In genomic region chr8:125645757-125646478, GRCm38 (mm10) we compare ENCODE assay signal across 32 mouse cellular contexts. TPM values are rescaled to one million over a fixed set of nuclear protein-coding genes. Genes with fewer than 3 reads are reported as not detected.
DNase-seq lines count a peak whose midpoint lies in the region; ATAC-seq and TF ChIP-seq lines count a peak whose summit lies in the region.
"Had no signal": no experiment of that assay in that cellular context is flagged by ENCODE, and none has a peak within 500 bp of the region (broad histone marks: within the 10 kb centered on the region; RNA-seq: fewer than 3 reads in every experiment).

No protein-coding gene starts in this region.

- peak; percentile 45 for DNase-seq in hindbrain, postnatal 0 days (ENCODE audit: low spot score)
- DNase-seq in hindbrain, embryonic 14.5 days (ENCODE audit: low spot score) = no peak
- DNase-seq in 3T3-L1 (ENCODE audit: low read depth, low spot score) = peak; percentile 29
- DNase-seq in CH12.LX (ENCODE audit: extremely low read depth) = peak; percentile 27
- DNase-seq in brain, embryonic 14.5 days (ENCODE audit: low read depth) = peak; percentile 64
- DNase-seq in heart, adult 8-10 months (ENCODE audit: low spot score) = no peak
- DNase-seq: adrenal gland, adult 2 months; cerebellum, adult 8-10 months; cerebellum, postnatal 25 days; gastrocnemius, postnatal 14 days; heart, postnatal 36 days; kidney, adult 9 months; kidney, postnatal 14 days; layer of hippocampus, adult 9-11 months; liver, embryonic 13.5 days; lung, adult 18-20 months; lung, postnatal 10 days; right cerebral cortex, postnatal 25 days had no signal

- no peak for TF ChIP-seq POLR2A in CH12.LX (IDR thresholded peaks at IDR 0.05; ENCODE audit: low read depth, low read length)
- TF ChIP-seq POLR2A in brain, embryonic 14.5 days (IDR thresholded peaks at IDR 0.05; ENCODE audit: borderline replicate concordance, extremely low read depth, insufficient read depth, insufficient read length, poor library complexity, severe bottlenecking) = no peak

- H3K27ac ChIP-seq in hindbrain, postnatal 0 days = no peak overlapping the region
- no peak overlapping the region for H3K27ac ChIP-seq in hindbrain, embryonic 14.5 days
- H3K27ac ChIP-seq in CH12.LX (ENCODE audit: insufficient read depth, low read depth) = no peak overlapping the region
- H3K27ac ChIP-seq: embryonic facial prominence, embryonic 12.5 days; forebrain, embryonic 12.5 days; limb, embryonic 10.5 days; limb, embryonic 15.5 days; liver, embryonic 13.5 days; macrophage; neural tube, embryonic 12.5 days; stomach, embryonic 15.5 days had no signal

- peak; percentile 13; the same call in 1 of the 2 replicates for TF ChIP-seq EP300 in CH12.LX (IDR thresholded peaks at IDR 0.05; ENCODE audit: low read length)

- H3K4me2 ChIP-seq in hindbrain, postnatal 0 days (ENCODE audit: low read depth, low read length) = no peak overlapping the region
- no peak overlapping the region for H3K4me2 ChIP-seq in hindbrain, embryonic 14.5 days (replicated peaks)
- H3K4me2 ChIP-seq in CH12.LX (ENCODE audit: insufficient read depth, low read depth, poor library complexity, severe bottlenecking) = no peak overlapping the region
- H3K4me2 ChIP-seq: embryonic facial prominence, embryonic 12.5 days; forebrain, embryonic 12.5 days; heart, embryonic 11.5 days; limb, embryonic 15.5 days; liver, embryonic 13.5 days; neural tube, embryonic 12.5 days; stomach, embryonic 15.5 days had no signal

- TF ChIP-seq RAD21 in CH12.LX (IDR thresholded peaks at IDR 0.05; ENCODE audit: low read depth, low read length) = no peak

- no peak for TF ChIP-seq CTCF in hindbrain, postnatal 0 days (IDR thresholded peaks at IDR 0.05; ENCODE audit: low read depth)
- no peak for TF ChIP-seq CTCF in CH12.LX (conservative IDR thresholded peaks at IDR 0.05 in 1 of 2, IDR thresholded peaks at IDR 0.05 in 1 of 2; ENCODE audit: low read depth in 2 of 2, low read length in 2 of 2)
- no peak for TF ChIP-seq CTCF in brain, embryonic 14.5 days (IDR thresholded peaks at IDR 0.05; ENCODE audit: borderline replicate concordance, extremely low read depth, insufficient read depth, insufficient read length)

- no peak overlapping the region for H3K4me3 ChIP-seq in hindbrain, postnatal 0 days (ENCODE audit: low read length)
- no peak overlapping the region for H3K4me3 ChIP-seq in hindbrain, embryonic 14.5 days (replicated peaks; ENCODE audit: low read length)
- H3K4me3 ChIP-seq in CH12.LX (replicated peaks in 1 of 3; ENCODE audit: low read depth in 2 of 3, low read length in 2 of 3, poor library complexity in 1 of 3) = no peak overlapping the region
- H3K4me3 ChIP-seq: embryonic facial prominence, embryonic 12.5 days; forebrain, embryonic 12.5 days; limb, embryonic 10.5 days; limb, embryonic 15.5 days; liver, embryonic 13.5 days; myocyte; neural tube, embryonic 12.5 days; stomach, embryonic 15.5 days had no signal

- H3K79me2 ChIP-seq in CH12.LX (replicated peaks; ENCODE audit: control insufficient read depth, extremely low read depth, insufficient read depth, poor library complexity, severe bottlenecking) = no peaks in the 10 kb centered on the region

- dilution Hi-C loops in CH12.LX (cut with MboI; ENCODE audit: extremely low pct_ligation_motif_present, extremely low pct_unique_long_range_greater_than_20kb, low sequenced_read_pairs) = no loop called here

- H3K9ac ChIP-seq in hindbrain, postnatal 0 days (replicated peaks; ENCODE audit: low read length) = no peak overlapping the region
- H3K9ac ChIP-seq in hindbrain, embryonic 14.5 days = no peak overlapping the region
- no peak overlapping the region for H3K9ac ChIP-seq in CH12.LX (ENCODE audit: insufficient read depth, low read depth)
- H3K9ac ChIP-seq: embryonic facial prominence, embryonic 12.5 days; forebrain, embryonic 12.5 days; limb, embryonic 15.5 days; liver, embryonic 13.5 days; neural tube, embryonic 12.5 days; stomach, embryonic 15.5 days had no signal

- H3K36me3 ChIP-seq in hindbrain, postnatal 0 days (ENCODE audit: insufficient read depth, low read length) = no peaks in the 10 kb centered on the region
- no peaks in the 10 kb centered on the region for H3K36me3 ChIP-seq in hindbrain, embryonic 14.5 days (replicated peaks; ENCODE audit: control insufficient read depth, insufficient read depth)
- no peaks in the 10 kb centered on the region for H3K36me3 ChIP-seq in CH12.LX (replicated peaks in 1 of 2; ENCODE audit: control insufficient read depth in 1 of 2, insufficient read depth in 1 of 2, low read length in 1 of 2)
- H3K36me3 ChIP-seq: embryonic facial prominence, embryonic 12.5 days; forebrain, embryonic 12.5 days; limb, embryonic 10.5 days; limb, embryonic 15.5 days; liver, embryonic 13.5 days; neural tube, embryonic 12.5 days; stomach, embryonic 15.5 days had no signal

- in situ Hi-C loops in CH12.LX (cut with MboI; ENCODE audit: low pct_ligation_motif_present, low pct_unique_long_range_greater_than_20kb, low sequenced_read_pairs) = loop anchor here (10.0 kb wide), 1 partner anchor 61 kb away; no protein-coding TSS in a partner anchor

- WGBS in hindbrain, postnatal 0 days = 57% methylated on average over 10 of the region's 10 CpGs
- 49% methylated on average over 10 of the region's 10 CpGs for WGBS in hindbrain, embryonic 14.5 days

- 0 out of 2 replicates have a peak, but pooled peaks have one; percentile 50 for ATAC-seq in hindbrain, postnatal 0 days
- ATAC-seq in hindbrain, embryonic 14.5 days (ENCODE audit: low FRiP score) = no peak
- ATAC-seq: activated CD4-positive, CD25-positive, alpha-beta regulatory T cell, adult 4 months; intestine, postnatal 0 days; midbrain, embryonic 16.5 days had no signal

- no peaks in the 10 kb centered on the region for H3K27me3 ChIP-seq in hindbrain, postnatal 0 days (ENCODE audit: insufficient read depth, low read length)
- H3K27me3 ChIP-seq in hindbrain, embryonic 14.5 days (ENCODE audit: control insufficient read depth, insufficient read depth, low read length) = no peaks in the 10 kb centered on the region
- peaks cover 10% of the 10 kb centered on the region for H3K27me3 ChIP-seq in CH12.LX (replicated peaks)
- H3K27me3 ChIP-seq: embryonic facial prominence, embryonic 12.5 days; forebrain, embryonic 12.5 days; limb, embryonic 15.5 days; liver, embryonic 13.5 days; neural tube, embryonic 12.5 days; stomach, embryonic 15.5 days had no signal

- peaks cover 10% of the 10 kb centered on the region for H3K4me1 ChIP-seq in hindbrain, postnatal 0 days (ENCODE audit: insufficient read depth, low read length)
- H3K4me1 ChIP-seq in hindbrain, embryonic 14.5 days (replicated peaks; ENCODE audit: control insufficient read depth, insufficient read depth, low read length) = no peaks in the 10 kb centered on the region; the same call in 1 of the 2 replicates
- peaks cover 41 to 58% of the 10 kb centered on the region in 2 experiments for H3K4me1 ChIP-seq in CH12.LX (ENCODE audit: control insufficient read depth in 1 of 2, insufficient read depth in 2 of 2)
- H3K4me1 ChIP-seq: forebrain, embryonic 12.5 days; liver, embryonic 13.5 days; neural tube, embryonic 12.5 days; stomach, embryonic 15.5 days had no signal

- no peaks in the 10 kb centered on the region for H3K9me3 ChIP-seq in hindbrain, postnatal 0 days (ENCODE audit: low read length)
- no peaks in the 10 kb centered on the region for H3K9me3 ChIP-seq in hindbrain, embryonic 14.5 days (ENCODE audit: control insufficient read depth, low read length)
- no peaks in the 10 kb centered on the region for H3K9me3 ChIP-seq in CH12.LX (replicated peaks; ENCODE audit: low read length)
- H3K9me3 ChIP-seq: embryonic facial prominence, embryonic 12.5 days; forebrain, embryonic 12.5 days; limb, embryonic 10.5 days; limb, embryonic 15.5 days; liver, embryonic 13.5 days; neural tube, embryonic 12.5 days; stomach, embryonic 15.5 days had no signal

TF ChIP-seq in CH12.LX, 34 proteins besides CTCF, POLR2A, EP300 and RAD21:
- no peak for TF ChIP-seq ZKSCAN1 (IDR thresholded peaks at IDR 0.05; ENCODE audit: borderline replicate concordance, low read depth, low read length)
- no peak for TF ChIP-seq RCOR1 (conservative IDR thresholded peaks at IDR 0.05; ENCODE audit: low read depth, low read length)
- peak; percentile 96 for TF ChIP-seq MAFK (IDR thresholded peaks at IDR 0.05; ENCODE audit: insufficient replicate concordance, low read length)
- TF ChIP-seq IRF4 (IDR thresholded peaks at IDR 0.05; ENCODE audit: low read depth, low read length) = peak; percentile 31; the same call in 1 of the 2 replicates
- TF ChIP-seq POLR2AphosphoS2 (IDR thresholded peaks at IDR 0.05; ENCODE audit: low read depth, low read length) = no peak
- TF ChIP-seq ETS1 (conservative IDR thresholded peaks at IDR 0.05; ENCODE audit: low read depth, low read length) = peak; percentile 48; the same call in 1 of the 2 replicates
- no peak for TF ChIP-seq MAX (IDR thresholded peaks at IDR 0.05; ENCODE audit: low read length)
- TF ChIP-seq BHLHE40 (IDR thresholded peaks at IDR 0.05; ENCODE audit: low read depth, low read length) = no peak
- 0 out of 2 replicates have a peak, but pooled peaks have one; percentile 25 for TF ChIP-seq MYC (IDR thresholded peaks at IDR 0.05; ENCODE audit: low read depth, low read length)

RNA-seq across cellular contexts. Expression of gene Map10, which starts 23.7 kb away (rescaled TPM):
- total RNA-seq in hindbrain, postnatal 0 days (2014; rRNA removed) = 9.7 and 13.4 TPM in 2 replicates
- 5.5 and 6.3 TPM in 2 replicates for polyA plus RNA-seq in hindbrain, postnatal 0 days (2015; fragmentation: Nextera tagmentation; extraction: Ambion mirVana)
- 8.7 and 10.2 TPM in 2 replicates for polyA plus RNA-seq in hindbrain, embryonic 14.5 days (2014; fragmentation: Nextera tagmentation; extraction: Ambion mirVana)
- total RNA-seq in CH12.LX (2012; rRNA removed) = 5.1 and 6.7 TPM in 2 replicates
- 1.9 and 2.3 TPM in 2 replicates for total RNA-seq in CH12.LX (2014; rRNA removed)
- polyA plus RNA-seq in CH12.LX (2012; ENCODE audit: insufficient read length, low read depth) = 1.3 and 1.4 TPM in 2 replicates
- polyA plus RNA-seq in brain, embryonic 14.5 days (2012; rRNA removed) = 5.1 and 5.8 TPM in 2 replicates
- total RNA-seq in heart, adult 8-10 months (2022) = 1 to 10 TPM; 4.9 to 7.0 (median 6.4) TPM
- total RNA-seq: MEL had no signal
- polyA plus RNA-seq: C2C12, myocyte had no signal

Comparison
In these comparisons a context has a peak if more than half of its experiments do, and no peak if none do; other contexts are left out.
1. DNase-seq: peak in hindbrain, postnatal 0 days (single experiment), 3T3-L1 (single experiment), CH12.LX (single experiment) and brain, embryonic 14.5 days (single experiment); none in hindbrain, embryonic 14.5 days (single experiment) and heart, adult 8-10 months (single experiment).